Mouse (Mus musculus): ENCODE results near the gene Cmtm2b. TPM values are rescaled to one million over a fixed set of nuclear protein-coding genes. Genes with fewer than 3 reads are reported as not detected.
"Not testable (repeated sequence)": the region's sequence is repeated elsewhere in the genome, so short reads cannot be mapped to it uniquely, and the experiment has no call there.

The Cmtm2b gene
- polyA plus RNA-seq (2015; fragmentation: Nextera tagmentation; extraction: Ambion mirVana), result not detected in 2 replicates

DNA sequence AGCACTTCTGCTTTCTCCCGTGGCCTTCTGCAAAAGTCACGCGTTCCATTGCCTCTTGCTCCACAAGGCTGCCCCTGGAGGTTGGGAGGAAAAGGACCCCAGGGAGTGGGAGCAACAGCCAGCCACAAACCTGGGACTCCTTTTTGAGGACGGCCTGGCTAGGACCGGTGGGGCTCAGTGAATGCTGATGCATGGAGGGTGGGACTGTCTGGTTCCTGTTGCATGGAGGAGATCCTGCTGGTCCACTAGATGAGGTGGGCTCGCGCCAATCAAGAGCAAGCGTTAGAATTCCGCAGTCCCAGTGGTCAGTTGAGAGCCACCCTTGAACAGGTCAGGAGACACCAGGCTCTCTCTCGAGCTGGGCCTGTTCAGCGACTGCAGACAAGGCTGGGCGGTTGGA, at the start of gene Cmtm2b:
Gene Cmtm2b (plus strand): TSS at position 301 of the 400 bp plus-strand sequence.
- H3K27me3 ChIP-seq; H3K4me1 ChIP-seq; H3K9me3 ChIP-seq; ATAC-seq (ENCODE audit: insufficient number of reproducible peaks, insufficient read depth, low FRiP score, low TSS enrichment, low read depth); H3K9ac ChIP-seq; H3K4me3 ChIP-seq; H3K27ac ChIP-seq; H3K36me3 ChIP-seq; H3K4me2 ChIP-seq: not testable (repeated sequence)
- 90% methylated on average over 12 of the region's 12 CpGs for WGBS

DNA sequence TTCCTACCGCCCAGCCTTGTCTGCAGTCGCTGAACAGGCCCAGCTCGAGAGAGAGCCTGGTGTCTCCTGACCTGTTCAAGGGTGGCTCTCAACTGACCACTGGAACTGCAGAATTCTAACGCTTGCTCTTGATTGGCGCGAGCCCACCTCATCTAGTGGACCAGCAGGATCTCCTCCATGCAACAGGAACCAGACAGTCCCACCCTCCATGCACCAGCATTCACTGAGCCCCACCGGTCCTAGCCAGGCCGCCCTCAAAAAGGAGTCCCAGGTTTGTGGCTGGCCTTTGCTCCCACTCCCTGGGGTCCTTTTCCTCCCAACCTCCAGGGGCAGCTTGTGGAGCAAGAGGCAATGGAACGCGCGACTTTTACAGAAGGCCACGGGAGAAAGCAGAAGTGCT, 28.9 kb upstream of the Cmtm2b start, which contains the start of gene Cmtm2a:
Gene Cmtm2a (minus strand): TSS at position 101 of the 400 bp plus-strand sequence.
- not testable (repeated sequence) for ATAC-seq (ENCODE audit: insufficient number of reproducible peaks, insufficient read depth, low FRiP score, low TSS enrichment, low read depth); H3K27ac ChIP-seq; H3K4me3 ChIP-seq; H3K9ac ChIP-seq; H3K4me1 ChIP-seq; H3K27me3 ChIP-seq; H3K4me2 ChIP-seq; H3K9me3 ChIP-seq; H3K36me3 ChIP-seq
- 89% methylated on average over 12 of the region's 12 CpGs for WGBS

DNA sequence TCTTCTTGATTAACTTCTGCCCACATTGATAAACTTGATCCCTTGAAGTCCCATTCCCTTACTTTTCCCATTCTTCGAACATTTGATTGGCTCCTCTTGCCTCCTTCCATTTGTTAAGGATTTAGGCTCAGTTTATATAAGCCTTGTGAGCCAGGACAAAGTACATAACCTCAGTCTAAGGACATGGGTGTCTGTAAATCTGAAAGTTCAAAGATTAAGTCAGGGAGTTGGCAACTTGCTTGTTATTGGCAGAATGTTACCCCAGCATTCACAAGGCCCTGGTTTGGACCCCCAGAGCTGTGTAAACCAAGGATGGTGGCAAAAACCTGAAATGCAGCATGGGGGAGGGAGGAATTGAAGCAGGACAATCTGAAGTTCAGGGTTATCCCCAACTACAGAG, 27.6 kb upstream of the Cmtm2b start:
- ATAC-seq (ENCODE audit: insufficient number of reproducible peaks, insufficient read depth, low FRiP score, low TSS enrichment, low read depth), result no peak
- Histone ChIP-seq H3K4me3 (no peak overlapping the region), H3K9me3 (no peaks in the 10 kb centered on the region), H3K9ac (no peak overlapping the region), H3K27me3 (no peaks in the 10 kb centered on the region), H3K36me3 (no peaks in the 10 kb centered on the region), H3K4me2 (no peak overlapping the region), H3K27ac (no peak overlapping the region), H3K4me1 (no peaks in the 10 kb centered on the region)
- 82% methylated on average over 1 of the region's 1 CpGs for WGBS

- 16% methylated on average over 3 of the region's 3 CpGs for WGBS
- H3K9ac ChIP-seq; H3K4me3 ChIP-seq; ATAC-seq (ENCODE audit: insufficient number of reproducible peaks, insufficient read depth, low FRiP score, low TSS enrichment, low read depth); H3K27ac ChIP-seq; H3K4me1 ChIP-seq; H3K27me3 ChIP-seq; H3K4me2 ChIP-seq; H3K9me3 ChIP-seq; H3K36me3 ChIP-seq: not testable (repeated sequence)
Observed at GRCm38 (mm10) chr8:104301577-104301976, 20.5 kb upstream of the Cmtm2b start.

DNA sequence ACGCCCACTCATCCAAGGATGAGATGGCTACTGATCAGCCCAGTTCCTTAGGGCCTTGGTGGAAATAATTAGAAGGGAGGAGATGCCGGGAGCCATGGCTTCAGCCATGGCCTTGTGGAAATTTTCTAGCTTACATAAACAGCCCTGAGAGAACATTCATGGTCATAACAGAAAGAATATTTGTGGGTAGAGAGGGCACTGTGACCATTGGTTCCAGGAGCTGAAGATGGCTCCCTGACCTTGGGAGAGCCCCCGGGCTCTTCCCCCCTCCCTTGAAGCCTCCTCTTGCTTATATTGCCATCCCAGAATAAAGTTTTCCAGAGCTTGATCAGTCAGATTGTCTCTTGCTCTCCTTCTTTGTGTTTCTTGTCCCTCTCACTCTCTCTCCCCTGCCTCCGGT, 19.5 kb upstream of the Cmtm2b start:
- H3K9me3 ChIP-seq; H3K4me3 ChIP-seq; H3K4me1 ChIP-seq; H3K9ac ChIP-seq; H3K4me2 ChIP-seq; H3K27ac ChIP-seq; H3K36me3 ChIP-seq; ATAC-seq (ENCODE audit: insufficient number of reproducible peaks, insufficient read depth, low FRiP score, low TSS enrichment, low read depth); H3K27me3 ChIP-seq: not testable (repeated sequence)
- 83% methylated on average over 4 of the region's 4 CpGs for WGBS

- H3K9ac ChIP-seq, result no peak overlapping the region
- H3K4me3 ChIP-seq, result no peak overlapping the region
- H3K27ac ChIP-seq, result no peak overlapping the region
- no peaks in the 10 kb centered on the region for H3K9me3 ChIP-seq
- no peak for ATAC-seq (ENCODE audit: insufficient number of reproducible peaks, insufficient read depth, low FRiP score, low TSS enrichment, low read depth)
- H3K4me1 ChIP-seq, result no peaks in the 10 kb centered on the region
- no peak overlapping the region for H3K4me2 ChIP-seq
- WGBS, result 86% methylated on average over 11 of the region's 11 CpGs
- no peaks in the 10 kb centered on the region for H3K36me3 ChIP-seq
- no peaks in the 10 kb centered on the region for H3K27me3 ChIP-seq
Observed at GRCm38 (mm10) chr8:104304962-104305361, 17.1 kb upstream of the Cmtm2b start.

DNA sequence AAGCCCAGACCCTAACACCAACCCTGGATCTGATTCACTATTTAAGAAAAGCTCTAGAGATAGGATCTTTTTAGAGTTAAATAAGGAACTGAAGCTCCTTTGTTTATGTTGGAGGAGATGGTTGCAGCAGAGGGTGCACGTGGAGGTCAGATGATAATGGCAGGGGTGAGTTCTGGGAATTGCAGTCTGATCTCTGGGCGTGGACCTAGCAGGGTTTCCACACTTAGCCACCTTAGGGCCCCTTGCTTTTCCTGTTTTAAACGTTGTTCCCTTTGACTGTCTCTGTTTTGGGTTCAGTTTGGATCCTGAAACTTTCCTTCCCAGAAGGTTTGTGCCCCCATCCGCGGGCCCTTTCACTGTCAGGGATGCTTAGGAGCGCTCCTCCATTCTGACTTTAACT, 13.7 kb upstream of the Cmtm2b start:
- not testable (repeated sequence) for H3K4me3 ChIP-seq; H3K4me1 ChIP-seq; H3K27ac ChIP-seq; H3K27me3 ChIP-seq; H3K9me3 ChIP-seq; H3K36me3 ChIP-seq; H3K4me2 ChIP-seq; H3K9ac ChIP-seq; ATAC-seq (ENCODE audit: insufficient number of reproducible peaks, insufficient read depth, low FRiP score, low TSS enrichment, low read depth)
- 58% methylated on average over 6 of the region's 6 CpGs for WGBS

DNA sequence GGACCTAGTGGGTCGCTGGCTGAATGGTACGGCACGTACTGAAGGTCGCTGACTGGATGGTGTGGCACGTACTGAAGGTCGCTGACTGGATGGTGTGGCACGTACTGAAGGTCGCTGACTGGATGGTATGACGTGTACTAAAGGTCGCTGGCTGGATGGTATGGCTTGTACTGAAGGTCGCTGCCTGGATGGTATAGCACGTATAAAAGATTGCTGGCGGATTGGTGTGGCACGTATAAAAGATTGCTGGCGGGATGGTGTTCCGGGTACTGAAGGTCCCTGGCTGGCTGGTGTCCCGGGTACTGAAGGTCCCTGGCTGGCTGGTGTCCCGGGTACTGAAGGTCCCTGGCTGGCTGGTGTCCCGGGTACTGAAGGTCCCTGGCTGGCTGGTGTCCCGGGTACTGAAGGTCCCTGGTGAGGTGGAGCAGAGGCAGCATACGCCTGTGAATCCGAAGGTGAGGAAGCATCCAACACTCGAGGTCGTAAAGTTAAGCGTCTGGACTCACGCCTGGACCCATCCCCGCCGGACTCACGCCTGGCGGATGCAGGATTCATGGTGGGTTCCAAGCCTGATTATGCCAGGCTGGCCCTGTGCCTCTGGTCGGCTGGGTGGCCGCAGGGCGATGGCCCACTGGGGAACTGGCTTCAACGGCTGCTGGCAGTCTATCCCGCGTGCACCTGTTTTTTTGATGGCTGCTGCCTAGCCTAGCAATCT, 12.4 kb upstream of the Cmtm2b start, which contains the start of the genes Gm45711 and Cmtm1:
Gene Gm45711 (minus strand): TSS at position 641 of the 715 bp plus-strand sequence.
Gene Cmtm1 (minus strand): TSS at position 705 of the 715 bp plus-strand sequence.
- WGBS, result 90% methylated on average over 36 of the region's 36 CpGs
- H3K9me3 ChIP-seq, H3K27ac ChIP-seq, H3K9ac ChIP-seq, H3K27me3 ChIP-seq, H3K36me3 ChIP-seq, H3K4me3 ChIP-seq, H3K4me1 ChIP-seq, H3K4me2 ChIP-seq: not testable (repeated sequence)
- 0 out of 2 replicates have a peak, but pooled peaks have one; percentile 26 for ATAC-seq (ENCODE audit: insufficient number of reproducible peaks, insufficient read depth, low FRiP score, low TSS enrichment, low read depth)

- H3K27me3 ChIP-seq; H3K27ac ChIP-seq; H3K4me3 ChIP-seq; H3K4me2 ChIP-seq; ATAC-seq (ENCODE audit: insufficient number of reproducible peaks, insufficient read depth, low FRiP score, low TSS enrichment, low read depth); H3K4me1 ChIP-seq; H3K36me3 ChIP-seq; H3K9me3 ChIP-seq; H3K9ac ChIP-seq: not testable (repeated sequence)
- WGBS, result 83% methylated on average over 3 of the region's 3 CpGs
Observed at GRCm38 (mm10) chr8:104312023-104312422, 10.0 kb upstream of the Cmtm2b start.

DNA sequence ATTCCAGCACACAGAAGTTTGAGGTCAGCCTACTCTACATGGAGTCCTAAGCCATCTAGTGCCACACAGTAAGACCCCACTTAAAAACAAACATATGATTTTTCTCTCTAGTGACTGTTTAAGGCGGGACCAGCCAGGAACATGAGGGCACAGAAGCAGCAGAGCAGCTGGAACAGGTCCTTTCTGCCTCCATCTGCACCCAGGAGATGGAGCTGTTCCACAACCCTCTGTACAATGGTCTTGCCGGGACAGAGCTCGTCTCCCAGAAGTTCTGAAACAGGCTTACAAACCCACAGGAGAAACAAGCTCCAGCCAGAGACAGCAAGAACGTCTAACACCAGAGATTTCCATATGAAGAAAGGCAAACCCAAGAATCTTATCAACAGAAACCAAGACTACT, 8.7 kb upstream of the Cmtm2b start:
- H3K4me2 ChIP-seq, result no peak overlapping the region
- H3K9ac ChIP-seq, result no peak overlapping the region
- 66% methylated on average over 4 of the region's 4 CpGs for WGBS
- no peak overlapping the region for H3K4me3 ChIP-seq
- no peaks in the 10 kb centered on the region for H3K4me1 ChIP-seq
- H3K27me3 ChIP-seq, result no peaks in the 10 kb centered on the region
- no peak for ATAC-seq (ENCODE audit: insufficient number of reproducible peaks, insufficient read depth, low FRiP score, low TSS enrichment, low read depth)
- no peaks in the 10 kb centered on the region for H3K36me3 ChIP-seq
- H3K9me3 ChIP-seq, result no peaks in the 10 kb centered on the region
- H3K27ac ChIP-seq, result no peak overlapping the region

GRCm38 (mm10) chr8:104321267-104321666, 763 bp upstream of the Cmtm2b start, which contains the start of gene Gm11020:
Gene Gm11020, plus strand, starts transcription at chr8:104321567.
- not testable (repeated sequence) for H3K36me3 ChIP-seq; H3K9ac ChIP-seq; H3K4me3 ChIP-seq; ATAC-seq (ENCODE audit: insufficient number of reproducible peaks, insufficient read depth, low FRiP score, low TSS enrichment, low read depth); H3K27ac ChIP-seq; H3K4me2 ChIP-seq; H3K9me3 ChIP-seq; H3K4me1 ChIP-seq; H3K27me3 ChIP-seq
- 84% methylated on average over 11 of the region's 11 CpGs for WGBS

Measured in embryonic facial prominence, embryonic 13.5 days (tissue).